Mouse (Mus musculus): ENCODE measurements around the gene Slc30a2. TPM values are rescaled to one million over a fixed set of nuclear protein-coding genes. Genes with fewer than 3 reads are reported as not detected.
"Not testable (repeated sequence)": the region's sequence is repeated elsewhere in the genome, so short reads cannot be mapped to it uniquely, and the experiment has no call there.

Slc30a2 gene
- polyA plus RNA-seq (2015; fragmentation: Nextera tagmentation; extraction: Ambion mirVana), result 0.06 TPM in 1 of 2 replicates, not detected in the other

DNA sequence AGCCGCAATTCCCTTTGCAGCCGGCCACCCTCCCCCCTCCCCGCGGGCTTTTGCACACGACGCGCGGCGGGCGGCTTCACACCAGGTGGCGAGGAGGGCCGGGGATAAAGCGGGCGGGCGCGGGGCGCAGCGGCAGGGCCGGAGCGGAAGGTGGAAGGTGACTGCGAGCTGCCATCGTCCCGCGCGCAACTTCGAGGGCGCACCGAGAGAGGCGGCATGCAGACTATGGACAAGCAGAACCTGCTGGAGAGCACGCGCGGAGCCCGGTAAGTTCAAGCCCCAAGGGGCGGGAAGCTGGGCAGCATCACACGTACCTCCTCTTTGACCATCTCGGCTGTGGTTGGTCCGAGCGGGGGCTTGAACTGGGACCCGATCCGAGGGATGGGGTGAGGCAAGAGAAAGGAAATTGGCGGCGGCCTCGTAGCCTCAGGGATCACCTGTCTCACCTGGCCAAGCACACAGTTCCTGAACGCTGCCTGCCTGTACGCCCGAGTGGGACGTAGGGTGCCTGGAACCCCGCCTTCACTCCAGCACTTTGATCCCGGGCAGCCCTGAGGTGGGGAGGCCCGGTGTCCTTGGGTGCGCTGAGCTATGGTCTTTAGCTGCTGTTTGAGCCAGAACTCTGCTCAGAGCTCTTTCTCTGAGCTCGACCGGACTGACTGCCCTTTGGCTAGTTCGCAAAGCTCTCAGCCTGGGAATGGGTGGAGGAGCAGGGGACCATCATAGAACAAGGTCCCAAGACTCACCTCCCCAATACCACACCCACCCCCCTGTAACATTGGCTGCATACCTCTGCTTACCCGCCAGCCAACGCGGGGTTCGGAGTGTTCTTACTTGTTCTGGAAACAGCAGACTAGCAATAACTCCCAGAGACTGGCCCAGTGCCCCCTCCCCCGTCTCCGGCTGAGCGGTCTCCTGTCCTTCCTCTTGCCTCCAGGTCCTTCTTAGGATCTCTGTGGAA, at the start of gene Slc30a2:
Gene Slc30a2 (plus strand): TSS at position 111 of the 961 bp plus-strand sequence.
- H3K4me3 ChIP-seq (replicated peaks), result peak within 1 kb of the TSS; percentile 18; the same call in 1 of the 2 replicates
- H3K4me2 ChIP-seq, result peak within 1 kb of the TSS; percentile 41
- ATAC-seq (ENCODE audit: insufficient read depth), result no peak
- no peak within 1 kb of the TSS for H3K9ac ChIP-seq
- WGBS (ENCODE audit: insufficient replicate concordance), result 3% methylated on average over 61 of the region's 61 CpGs
- peaks cover 11% of the 10 kb centered on the region for H3K4me1 ChIP-seq (replicated peaks)
- peaks cover 63% of the 10 kb centered on the region for H3K27me3 ChIP-seq
- no peak within 1 kb of the TSS for H3K27ac ChIP-seq (replicated peaks)
- H3K9me3 ChIP-seq (replicated peaks), result no peaks in the 10 kb centered on the region
- no peaks in the 10 kb centered on the region for H3K36me3 ChIP-seq (replicated peaks)

GRCm38 (mm10) chr4:134293692-134294163, 49.3 kb upstream of the Slc30a2 start:
- H3K36me3 ChIP-seq (replicated peaks), result no peaks in the 10 kb centered on the region
- no peak for ATAC-seq (ENCODE audit: insufficient read depth)
- WGBS (ENCODE audit: insufficient replicate concordance), result 50% methylated on average over 9 of the region's 9 CpGs
- H3K4me3 ChIP-seq (replicated peaks), result no peak overlapping the region
- no peak overlapping the region for H3K4me2 ChIP-seq
- 0 out of 2 replicates have a peak, but pooled peaks cover 2% of the 10 kb centered on the region for H3K9me3 ChIP-seq (replicated peaks)
- H3K27me3 ChIP-seq, result peaks cover 28% of the 10 kb centered on the region
- peaks cover 8% of the 10 kb centered on the region for H3K4me1 ChIP-seq (replicated peaks)
- H3K9ac ChIP-seq, result no peak overlapping the region
- no peak overlapping the region for H3K27ac ChIP-seq (replicated peaks)

GRCm38 (mm10) chr4:134296096-134296495, 46.9 kb upstream of the Slc30a2 start:
- not testable (repeated sequence) for H3K36me3 ChIP-seq (replicated peaks); H3K4me1 ChIP-seq (replicated peaks); ATAC-seq (ENCODE audit: insufficient read depth); H3K9ac ChIP-seq; H3K9me3 ChIP-seq (replicated peaks); H3K4me2 ChIP-seq; H3K27ac ChIP-seq (replicated peaks); H3K4me3 ChIP-seq (replicated peaks)
- WGBS (ENCODE audit: insufficient replicate concordance), result 61% methylated on average over 4 of the region's 4 CpGs
- H3K27me3 ChIP-seq, result peaks cover 28% of the 10 kb centered on the region

DNA sequence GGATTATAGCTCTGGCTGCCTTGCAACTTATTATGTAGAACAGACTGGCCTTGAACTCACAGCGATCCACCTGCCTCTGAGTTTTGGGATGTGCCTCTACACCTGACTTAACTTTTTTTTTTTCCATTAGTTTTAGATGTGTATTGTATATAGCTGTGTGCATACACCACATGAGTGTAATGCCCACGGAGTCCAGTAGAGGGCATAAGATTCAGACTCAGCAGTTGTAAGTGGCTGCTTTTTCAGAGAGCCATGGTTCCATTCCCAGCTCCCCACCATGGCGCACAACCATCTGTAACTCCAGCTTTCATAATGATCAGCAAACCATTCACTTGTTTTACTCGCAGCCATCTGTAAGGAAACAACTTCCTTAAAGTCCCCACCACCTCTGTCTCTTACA, 46.5 kb upstream of the Slc30a2 start:
- Histone ChIP-seq H3K4me1 (replicated peaks) (peaks cover 5% of the 10 kb centered on the region; the same call in 1 of the 2 replicates), H3K9me3 (replicated peaks) (0 out of 2 replicates have a peak, but pooled peaks cover 2% of the 10 kb centered on the region), H3K36me3 (replicated peaks) (no peaks in the 10 kb centered on the region), H3K27me3 (peaks cover 28% of the 10 kb centered on the region), H3K4me2 (no peak overlapping the region), H3K27ac (replicated peaks) (no peak overlapping the region), H3K9ac (no peak overlapping the region), H3K4me3 (replicated peaks) (no peak overlapping the region)
- 76% methylated on average over 4 of the region's 4 CpGs for WGBS (ENCODE audit: insufficient replicate concordance)
- no peak for ATAC-seq (ENCODE audit: insufficient read depth)

GRCm38 (mm10) chr4:134297369-134297768, 45.6 kb upstream of the Slc30a2 start:
- 79% methylated on average over 8 of the region's 8 CpGs for WGBS (ENCODE audit: insufficient replicate concordance)
- Histone ChIP-seq H3K27me3 (peaks cover 28% of the 10 kb centered on the region), H3K4me3 (replicated peaks) (no peak overlapping the region), H3K4me1 (replicated peaks) (no peaks in the 10 kb centered on the region; the same call in 1 of the 2 replicates), H3K9ac (no peak overlapping the region), H3K27ac (replicated peaks) (no peak overlapping the region), H3K9me3 (replicated peaks) (0 out of 2 replicates have a peak, but pooled peaks cover 2% of the 10 kb centered on the region), H3K4me2 (no peak overlapping the region), H3K36me3 (replicated peaks) (no peaks in the 10 kb centered on the region)
- no peak for ATAC-seq (ENCODE audit: insufficient read depth)

- no peak for ATAC-seq (ENCODE audit: insufficient read depth)
- Histone ChIP-seq H3K27ac (replicated peaks) (no peak overlapping the region), H3K36me3 (replicated peaks) (no peaks in the 10 kb centered on the region), H3K9me3 (replicated peaks) (0 out of 2 replicates have a peak, but pooled peaks cover 2% of the 10 kb centered on the region), H3K4me1 (replicated peaks) (no peaks in the 10 kb centered on the region), H3K27me3 (peaks cover 14% of the 10 kb centered on the region), H3K9ac (no peak overlapping the region), H3K4me3 (replicated peaks) (no peak overlapping the region), H3K4me2 (no peak overlapping the region)
- 56% methylated on average over 19 of the region's 19 CpGs for WGBS (ENCODE audit: insufficient replicate concordance)
Observed at GRCm38 (mm10) chr4:134298626-134299497, 44.1 kb upstream of the Slc30a2 start.

DNA sequence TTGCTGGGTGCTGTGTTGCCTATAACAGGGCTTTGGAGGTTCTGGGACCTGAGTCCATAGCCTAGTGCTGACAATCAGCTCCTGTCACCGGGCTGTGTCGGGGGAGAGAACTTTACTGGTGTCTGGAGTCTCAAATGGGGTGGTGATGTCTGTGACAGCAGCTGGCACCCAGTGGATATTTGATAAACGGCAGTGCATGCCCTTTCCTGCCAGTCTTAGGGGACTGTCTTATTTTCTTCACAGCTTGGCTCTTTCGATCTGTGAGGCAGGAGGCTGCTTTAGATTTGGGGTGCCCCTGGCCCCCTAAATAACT, 43.5 kb upstream of the Slc30a2 start:
- ATAC-seq (ENCODE audit: insufficient read depth), result no peak
- Histone ChIP-seq H3K36me3 (replicated peaks) (no peaks in the 10 kb centered on the region), H3K4me3 (replicated peaks) (no peak overlapping the region), H3K9ac (no peak overlapping the region), H3K27me3 (peaks cover 8% of the 10 kb centered on the region), H3K27ac (replicated peaks) (no peak overlapping the region), H3K9me3 (replicated peaks) (0 out of 2 replicates have a peak, but pooled peaks cover 2% of the 10 kb centered on the region), H3K4me2 (no peak overlapping the region), H3K4me1 (replicated peaks) (no peaks in the 10 kb centered on the region)
- WGBS (ENCODE audit: insufficient replicate concordance), result 38% methylated on average over 4 of the region's 4 CpGs

GRCm38 (mm10) chr4:134300316-134300715, 42.7 kb upstream of the Slc30a2 start:
- H3K9me3 ChIP-seq (replicated peaks), result 0 out of 2 replicates have a peak, but pooled peaks cover 2% of the 10 kb centered on the region
- no peak overlapping the region for H3K9ac ChIP-seq
- no peak overlapping the region for H3K4me2 ChIP-seq
- H3K4me1 ChIP-seq (replicated peaks), result no peaks in the 10 kb centered on the region
- no peaks in the 10 kb centered on the region for H3K36me3 ChIP-seq (replicated peaks)
- peaks cover 3% of the 10 kb centered on the region for H3K27me3 ChIP-seq
- no peak overlapping the region for H3K4me3 ChIP-seq (replicated peaks)
- no peak for ATAC-seq (ENCODE audit: insufficient read depth)
- WGBS (ENCODE audit: insufficient replicate concordance), result 61% methylated on average over 9 of the region's 9 CpGs
- no peak overlapping the region for H3K27ac ChIP-seq (replicated peaks)

GRCm38 (mm10) chr4:134302084-134302483, 40.9 kb upstream of the Slc30a2 start:
- no peak overlapping the region for H3K4me2 ChIP-seq
- H3K9ac ChIP-seq, result no peak overlapping the region
- H3K4me3 ChIP-seq (replicated peaks), result no peak overlapping the region
- H3K27ac ChIP-seq (replicated peaks), result no peak overlapping the region
- WGBS (ENCODE audit: insufficient replicate concordance), result 70% methylated on average over 5 of the region's 5 CpGs
- no peaks in the 10 kb centered on the region for H3K27me3 ChIP-seq
- no peaks in the 10 kb centered on the region for H3K9me3 ChIP-seq (replicated peaks)
- no peak for ATAC-seq (ENCODE audit: insufficient read depth)
- H3K4me1 ChIP-seq (replicated peaks), result no peaks in the 10 kb centered on the region
- H3K36me3 ChIP-seq (replicated peaks), result no peaks in the 10 kb centered on the region

GRCm38 (mm10) chr4:134306963-134307362, 36.0 kb upstream of the Slc30a2 start:
- 53% methylated on average over 2 of the region's 2 CpGs for WGBS (ENCODE audit: insufficient replicate concordance)
- H3K9me3 ChIP-seq (replicated peaks), result no peaks in the 10 kb centered on the region
- peak overlapping the region; percentile 41; the same call in 1 of the 2 replicates for H3K4me2 ChIP-seq
- H3K4me1 ChIP-seq (replicated peaks), result peaks cover 7% of the 10 kb centered on the region; the same call in 1 of the 2 replicates
- no peak overlapping the region for H3K27ac ChIP-seq (replicated peaks)
- H3K9ac ChIP-seq, result no peak overlapping the region
- no peaks in the 10 kb centered on the region for H3K27me3 ChIP-seq
- no peak for ATAC-seq (ENCODE audit: insufficient read depth)
- H3K4me3 ChIP-seq (replicated peaks), result no peak overlapping the region
- H3K36me3 ChIP-seq (replicated peaks), result no peaks in the 10 kb centered on the region
